Mouse (Mus musculus): Measurements from ENCODE around the gene Zbtb46.

- TF ChIP-seq CTCF (IDR thresholded peaks at IDR 0.05; ENCODE audit: borderline replicate concordance, control insufficient read depth, extremely low read depth, insufficient read depth, low read length, poor library complexity) (no peak), POLR2A (IDR thresholded peaks at IDR 0.05; ENCODE audit: control insufficient read depth, extremely low read depth, insufficient read depth, low read length, poor library complexity) (no peak)
Observed at GRCm38 (mm10) chr2:181394086-181394485, 65.1 kb downstream of the Zbtb46 start.

All from thymus, adult 2 months (tissue).